Mouse (Mus musculus): Measurements from ENCODE around the gene Mipol1.

DNA sequence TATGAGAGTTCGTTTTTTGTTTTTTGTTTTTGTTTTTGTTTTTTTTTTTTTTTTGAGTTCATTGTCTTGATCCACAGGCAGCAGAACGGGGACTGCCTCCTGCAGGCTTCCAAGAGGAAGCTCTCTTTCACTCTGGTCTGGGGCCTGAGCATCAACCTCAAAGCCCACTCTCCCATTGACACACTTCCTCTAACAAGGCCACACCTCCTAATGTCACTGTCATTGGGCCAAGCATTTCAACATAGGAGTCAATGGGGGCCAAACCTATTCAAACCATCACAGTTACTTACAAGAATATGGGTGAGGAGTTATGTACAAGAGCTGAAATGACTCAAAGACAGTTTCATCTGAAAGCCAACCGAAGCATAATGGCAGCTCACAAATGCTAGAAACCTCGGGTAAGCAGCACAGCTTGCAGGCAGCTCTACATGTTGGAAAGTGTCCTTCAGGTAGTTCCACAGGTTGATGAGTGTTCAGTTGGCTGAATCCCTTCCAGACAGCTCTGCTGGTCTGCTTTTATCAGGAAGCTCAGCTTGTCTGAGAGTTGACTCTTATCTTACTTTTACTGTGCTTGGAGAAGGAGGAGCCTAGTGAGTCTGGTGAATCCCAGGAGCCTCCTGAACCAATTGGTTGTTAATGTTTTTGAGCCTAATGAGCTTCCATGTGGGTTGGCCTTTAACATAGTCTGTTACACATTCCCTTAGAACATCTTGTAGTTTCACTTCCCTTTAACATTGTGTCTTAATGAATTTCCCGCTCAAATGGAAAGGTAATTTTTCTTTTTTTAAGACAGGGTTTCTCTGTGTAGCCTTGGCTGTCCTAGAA is 13.7 kb downstream of the Mipol1 start:
- TF ChIP-seq POLR2A (IDR thresholded peaks at IDR 0.05; ENCODE audit: extremely low read depth, insufficient read depth, low read length) = no peak
- no peak for TF ChIP-seq CTCF (IDR thresholded peaks at IDR 0.05; ENCODE audit: extremely low read depth, insufficient read depth, low read length)

Data from cortical plate, adult 2 months (tissue).